Mouse (Mus musculus): ENCODE results near the gene Pnmt.
"Not testable (repeated sequence)": the region's sequence is repeated elsewhere in the genome, so short reads cannot be mapped to it uniquely, and the experiment has no call there.

The Pnmt gene

DNA sequence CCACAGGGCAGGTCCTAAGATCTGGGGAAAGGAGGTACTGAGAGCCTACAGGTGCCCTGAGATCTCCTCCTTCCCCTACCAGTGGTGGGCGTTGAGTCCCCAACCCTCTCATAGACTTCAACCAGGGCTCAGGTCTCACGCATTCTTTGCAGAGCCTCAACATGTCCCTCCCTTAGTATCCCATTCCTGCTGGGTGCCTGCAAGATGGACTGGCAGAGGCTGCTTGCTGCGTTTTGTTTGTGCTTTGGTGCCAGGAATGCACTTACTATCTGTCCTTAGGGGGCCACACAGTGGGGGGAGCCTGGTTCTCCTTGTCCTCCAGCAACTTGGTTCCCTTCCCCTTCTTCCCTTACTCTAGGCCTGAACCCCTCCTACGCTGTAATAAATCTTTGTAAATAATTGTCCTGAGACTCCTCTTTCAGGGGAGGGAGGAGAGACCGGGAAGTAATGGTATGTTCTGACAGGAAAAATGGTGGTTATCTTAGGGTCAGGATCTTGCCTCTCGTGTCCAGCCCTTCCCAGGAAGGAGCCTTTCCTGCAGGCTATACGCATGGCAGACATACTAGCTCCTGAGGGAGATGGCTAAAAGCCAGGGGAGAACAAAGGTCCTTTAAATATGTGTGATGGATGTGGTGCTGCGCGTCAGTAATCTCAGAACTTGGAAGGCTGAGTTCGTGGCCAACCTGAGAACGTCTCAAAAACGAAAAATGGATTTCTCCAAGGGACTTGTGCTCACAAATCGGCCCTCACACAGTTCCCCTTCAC lies 28.7 kb upstream of the Pnmt start:
- no peak for DNase-seq (ENCODE audit: inconsistent ontology term)

DNA sequence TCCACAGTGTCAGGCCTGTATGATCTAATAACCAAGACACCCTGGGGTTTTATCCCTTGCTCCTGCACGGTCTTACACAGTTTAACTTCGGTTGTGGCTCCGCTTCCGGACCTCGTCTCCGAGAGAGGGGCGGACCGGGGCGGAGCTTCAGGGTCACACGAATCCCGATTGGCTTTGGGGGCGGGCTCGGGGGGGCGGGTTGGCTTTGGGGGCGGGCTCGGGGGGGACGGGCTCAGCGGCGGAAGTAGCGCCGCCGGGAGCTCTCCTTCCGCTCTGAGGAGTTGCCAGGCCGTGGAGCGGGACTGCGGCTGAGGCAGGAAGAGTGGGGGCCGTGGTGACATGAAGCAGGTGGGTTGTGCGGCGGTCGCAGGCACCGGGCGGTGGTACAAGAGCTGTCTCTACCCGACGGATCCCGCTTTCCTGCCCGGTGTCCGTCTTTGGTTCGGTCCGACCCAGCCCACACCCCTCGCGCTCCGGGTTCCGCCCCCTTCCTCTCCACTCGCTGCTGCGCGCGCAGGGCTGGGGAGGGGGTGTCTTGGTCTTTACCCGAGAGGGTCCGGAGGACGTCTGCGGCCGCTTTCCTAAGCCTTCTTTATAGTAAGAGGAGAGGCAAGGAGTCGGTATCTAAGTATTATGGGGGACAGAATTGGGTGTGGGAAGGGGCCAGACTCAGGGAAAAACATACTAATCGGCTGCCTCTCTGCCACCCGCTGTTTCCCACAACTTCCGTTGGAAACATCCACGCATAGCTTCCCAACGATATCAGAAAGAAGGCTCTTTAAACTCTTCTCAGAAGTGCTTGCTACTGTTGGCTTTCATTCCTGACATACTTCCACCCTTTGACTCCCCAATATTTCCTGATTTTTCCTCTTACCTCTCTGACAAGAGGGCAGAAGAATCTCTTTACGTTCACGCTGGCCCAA lies 27.8 kb upstream of the Pnmt start, which contains the start of gene Stard3:
Gene Stard3, plus strand, starts transcription at position 208 of the 923 bp plus-strand sequence.
- DNase-seq (ENCODE audit: inconsistent ontology term), result peak; percentile 96

DNA sequence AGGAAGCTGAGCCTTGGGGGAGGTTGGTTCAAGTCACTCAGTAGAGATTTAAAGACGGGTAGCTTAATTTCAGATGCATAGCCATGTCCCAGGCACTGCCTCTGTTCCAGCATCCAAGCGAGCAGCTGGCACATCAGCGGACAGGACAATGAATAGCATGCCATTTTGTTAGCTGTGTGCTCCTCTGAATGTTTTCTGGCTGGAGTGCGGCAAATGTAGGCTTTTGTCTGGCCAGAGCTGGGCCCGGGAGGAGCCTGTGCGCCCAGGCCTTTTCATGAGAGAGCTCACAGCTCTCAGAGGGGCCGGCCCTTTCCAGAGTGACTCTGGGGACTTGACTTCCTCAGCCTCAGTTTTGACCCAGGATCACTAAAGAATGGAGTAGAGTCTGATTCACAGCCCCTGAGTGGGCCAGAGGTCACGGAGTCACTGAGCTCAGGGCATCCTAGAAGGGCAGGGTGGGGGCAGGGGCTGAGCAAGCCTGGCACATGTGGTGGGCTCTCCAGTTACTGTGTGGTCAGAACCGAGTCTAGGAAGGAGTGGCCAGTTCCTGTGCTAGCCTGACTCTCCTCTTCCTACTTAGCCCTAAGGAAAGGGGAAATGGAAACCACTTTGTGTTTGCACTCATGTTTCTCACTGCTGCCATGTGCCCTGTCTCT lies 25.3 kb upstream of the Pnmt start:
- DNase-seq (ENCODE audit: inconsistent ontology term), result no peak

DNA sequence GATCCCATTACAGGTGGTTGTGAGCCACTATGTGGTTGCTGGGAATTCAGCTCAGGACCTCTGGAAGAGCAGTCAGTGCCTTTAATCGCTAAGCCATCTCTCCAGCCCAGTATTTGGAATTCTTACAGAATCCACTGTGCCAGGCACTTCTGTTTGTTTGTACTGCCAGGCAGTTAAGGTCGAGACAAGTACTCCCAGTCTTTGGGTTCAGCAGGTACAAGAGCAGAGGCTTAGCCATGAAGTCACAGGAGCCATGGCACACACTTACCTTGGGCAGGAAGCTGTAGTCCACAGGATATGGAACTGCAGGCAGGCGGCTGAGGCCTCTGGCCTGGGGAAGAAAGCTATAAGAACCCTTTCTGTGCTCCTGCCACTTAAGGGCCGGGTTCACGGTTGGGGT lies 22.4 kb upstream of the Pnmt start:
- DNase-seq (ENCODE audit: inconsistent ontology term), result no peak

DNA sequence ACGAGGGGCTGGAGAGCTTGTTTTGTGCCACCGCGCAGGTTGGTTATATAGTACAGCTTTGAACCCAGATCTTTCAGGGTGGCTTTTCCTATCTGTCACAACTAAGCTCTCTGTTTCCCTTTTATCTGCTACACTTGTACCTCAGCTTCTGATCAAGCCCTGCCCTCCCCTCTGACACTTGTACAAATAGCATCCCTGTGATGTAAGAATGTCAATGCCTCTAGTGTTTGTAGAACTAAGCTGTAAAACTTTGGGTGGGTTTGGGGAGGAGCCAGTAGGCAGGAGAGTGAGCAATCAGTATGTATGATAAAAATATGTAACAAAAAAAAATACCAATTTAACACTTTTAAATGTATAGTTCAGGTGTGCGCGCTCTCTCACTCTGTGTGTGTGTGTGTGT lies 21.8 kb upstream of the Pnmt start:
- no peak for DNase-seq (ENCODE audit: inconsistent ontology term)

DNA sequence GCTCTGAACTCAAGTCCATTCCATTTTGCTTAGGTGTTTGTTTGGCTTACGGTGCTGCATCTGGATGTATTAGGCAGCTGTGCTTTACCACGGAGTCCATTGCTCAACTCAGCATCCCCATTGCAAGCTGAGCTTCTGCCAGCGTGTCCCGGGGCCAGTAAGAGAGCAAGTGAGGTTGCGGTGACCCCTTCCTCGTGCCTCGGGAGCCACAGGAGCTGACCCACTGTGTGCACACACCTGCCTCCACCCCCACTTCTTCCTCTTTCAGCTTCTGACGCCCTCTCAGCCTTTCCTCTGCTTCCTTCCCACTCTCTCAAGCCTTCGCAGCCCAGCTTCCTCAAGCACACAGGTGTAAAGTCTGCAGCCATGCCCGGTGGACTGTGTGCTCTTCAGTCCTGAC lies 20.0 kb upstream of the Pnmt start:
- no peak for DNase-seq (ENCODE audit: inconsistent ontology term)

DNA sequence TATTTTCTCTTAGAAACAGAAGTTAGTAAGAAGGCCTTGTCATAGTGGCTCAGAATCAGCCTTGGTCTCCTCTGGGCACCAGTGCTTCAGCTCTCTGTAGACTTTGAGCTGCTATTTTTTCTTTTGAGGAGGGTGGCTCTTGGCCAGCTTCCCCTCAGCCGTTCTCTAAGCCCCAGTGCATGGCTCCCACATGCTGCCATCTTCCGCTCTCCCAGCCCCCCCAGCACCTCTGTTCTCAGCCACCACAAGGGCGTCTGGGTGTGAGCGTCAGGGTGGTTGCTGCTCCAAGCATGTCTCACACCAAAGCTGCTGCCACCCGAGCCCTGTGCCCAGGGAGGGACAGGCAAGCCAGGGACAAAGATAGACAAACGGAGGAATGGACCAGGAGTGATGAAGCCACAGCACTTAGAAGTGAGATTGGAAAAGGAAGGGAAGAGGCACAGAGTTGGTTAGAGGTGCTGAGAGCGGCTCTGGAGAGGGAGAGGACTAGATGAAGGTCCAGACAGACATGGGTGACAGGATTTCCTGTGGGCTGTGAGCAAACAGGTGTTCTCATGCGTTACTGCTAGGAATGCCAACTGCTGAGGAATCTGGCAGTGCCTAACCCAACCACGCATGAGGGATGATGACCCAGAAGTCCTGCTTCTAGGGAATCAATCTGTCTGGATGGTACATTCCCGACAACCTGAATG lies 18.9 kb upstream of the Pnmt start:
- DNase-seq (ENCODE audit: inconsistent ontology term), result no peak

DNA sequence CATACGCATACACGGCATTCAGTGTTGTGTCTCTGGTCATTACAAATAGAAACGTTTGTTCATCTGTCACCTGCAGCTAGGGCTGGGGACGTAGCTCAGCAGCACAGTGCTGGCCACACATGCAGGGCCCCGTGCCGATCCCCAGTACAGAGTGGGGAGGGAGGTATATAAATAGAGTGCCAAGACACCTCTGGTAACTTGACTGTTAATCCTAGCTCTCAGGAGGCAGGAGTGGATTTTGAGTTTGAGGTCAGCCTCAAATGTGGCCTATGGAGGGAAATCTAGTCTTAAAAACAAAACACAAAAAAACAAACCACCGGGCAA lies 18.4 kb upstream of the Pnmt start:
- DNase-seq (ENCODE audit: inconsistent ontology term), result no peak

DNA sequence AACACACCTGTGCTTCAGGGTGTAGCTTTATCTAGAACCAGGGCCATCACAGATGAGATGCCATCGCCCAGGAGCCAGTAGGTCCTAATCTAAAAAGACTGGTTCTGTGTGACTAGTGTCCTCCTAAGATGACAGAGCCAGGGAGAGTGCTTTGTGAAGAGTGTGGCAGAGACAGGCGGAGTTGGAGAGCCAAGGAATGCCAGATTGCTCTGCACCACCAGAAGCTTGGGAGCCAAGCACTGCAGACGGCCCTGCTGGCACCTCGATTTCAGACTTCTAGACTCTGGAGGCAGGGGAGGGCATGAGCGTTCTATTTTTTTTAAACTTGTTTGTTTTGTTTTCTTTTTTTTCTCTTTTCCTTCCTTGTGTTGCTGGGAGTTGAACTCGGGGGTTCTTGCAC lies 16.9 kb upstream of the Pnmt start:
- DNase-seq (ENCODE audit: inconsistent ontology term), result no peak

DNA sequence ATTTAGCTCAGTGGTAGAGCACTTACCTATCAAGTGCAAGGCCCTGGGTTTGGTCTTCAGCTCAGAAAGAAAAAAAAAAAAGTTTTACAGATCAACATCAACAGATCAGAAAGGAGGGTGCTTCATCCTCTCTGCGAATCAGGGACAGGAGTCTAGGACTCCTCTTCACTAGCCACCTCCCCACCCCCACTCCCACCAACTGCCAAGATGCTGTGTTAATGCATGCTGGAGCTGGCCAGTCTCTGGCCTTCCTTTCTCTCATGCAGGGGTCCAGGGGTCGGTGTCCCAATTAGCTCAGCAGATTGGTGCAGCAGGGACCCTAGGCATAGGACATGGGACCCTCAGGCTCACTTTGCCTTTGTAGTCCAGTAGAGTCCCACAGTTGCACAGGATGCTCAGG lies 15.7 kb upstream of the Pnmt start:
- no peak for DNase-seq (ENCODE audit: inconsistent ontology term)

DNA sequence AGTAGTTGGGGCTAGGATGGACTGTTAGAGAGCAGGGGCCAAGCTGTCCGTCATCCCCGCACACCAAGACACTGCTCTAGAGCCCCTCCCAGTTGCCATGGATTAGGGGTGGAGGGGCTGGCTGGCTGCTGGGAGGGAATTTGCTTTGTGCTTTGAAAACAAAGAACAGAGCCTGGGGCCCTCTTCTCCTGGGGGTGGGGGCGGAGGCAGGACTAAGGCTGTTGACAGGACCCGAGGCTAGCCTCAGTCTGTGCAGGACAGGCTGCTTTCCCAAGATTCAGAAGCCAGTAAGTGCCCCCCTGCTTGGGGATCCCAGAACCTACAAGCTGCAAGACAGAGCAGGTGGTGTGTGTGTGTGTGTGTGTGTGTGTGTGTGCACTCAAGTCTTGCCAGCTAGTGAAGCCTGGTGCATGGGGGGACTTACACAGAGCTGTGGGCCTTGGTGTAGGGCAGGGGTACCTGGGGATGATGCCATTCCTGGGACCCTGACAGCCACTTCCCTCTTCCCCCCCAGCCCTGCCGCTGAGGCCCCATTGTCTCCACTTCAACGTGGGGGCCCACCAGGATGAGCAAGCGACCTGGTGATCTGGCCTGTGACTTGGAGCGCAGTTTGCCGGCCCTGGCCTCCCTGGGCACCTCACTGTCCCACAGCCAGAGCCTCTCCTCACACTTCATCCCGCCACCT lies 14.6 kb upstream of the Pnmt start:
- no peak for DNase-seq (ENCODE audit: inconsistent ontology term)

DNA sequence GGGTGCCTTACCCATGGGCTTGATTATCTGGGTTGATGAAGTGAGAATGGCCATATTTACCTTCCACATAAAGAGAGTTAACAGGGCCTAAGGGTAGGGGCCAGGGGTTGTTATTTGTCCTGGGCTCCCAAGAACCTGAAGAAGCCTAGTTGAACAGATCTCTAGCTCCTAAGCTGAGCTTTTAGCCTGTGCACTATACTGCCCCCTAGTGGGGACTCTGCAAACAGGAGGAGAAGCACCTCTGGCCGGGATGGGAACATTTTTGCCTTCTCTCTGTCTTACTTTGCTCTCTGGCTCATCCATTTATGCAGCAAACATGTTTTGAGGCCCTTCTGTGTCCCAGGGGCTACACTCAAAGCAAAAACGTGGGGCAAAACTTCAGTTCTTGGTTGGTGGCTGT lies 13.8 kb upstream of the Pnmt start:
- DNase-seq (ENCODE audit: inconsistent ontology term), result no peak

DNA sequence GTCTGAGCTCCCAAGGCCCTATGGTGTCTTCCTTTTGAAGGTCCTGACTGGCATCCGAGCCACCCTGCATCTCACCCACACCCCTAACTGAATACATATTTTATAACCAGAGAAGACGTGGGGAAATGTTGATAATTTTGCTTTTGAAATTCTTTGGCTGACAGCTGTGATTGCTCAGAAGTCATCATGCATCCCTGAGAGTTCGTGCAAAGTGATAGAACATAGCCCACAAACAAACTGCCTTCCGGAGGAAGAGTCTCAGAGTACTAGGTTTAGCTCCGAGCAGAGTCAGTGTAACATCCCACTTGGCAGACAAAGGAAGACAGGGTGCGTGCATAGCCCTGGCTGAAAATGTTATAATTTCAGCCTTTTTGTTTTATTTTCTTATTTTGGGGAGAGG lies 13.0 kb upstream of the Pnmt start:
- DNase-seq (ENCODE audit: inconsistent ontology term), result no peak

DNA sequence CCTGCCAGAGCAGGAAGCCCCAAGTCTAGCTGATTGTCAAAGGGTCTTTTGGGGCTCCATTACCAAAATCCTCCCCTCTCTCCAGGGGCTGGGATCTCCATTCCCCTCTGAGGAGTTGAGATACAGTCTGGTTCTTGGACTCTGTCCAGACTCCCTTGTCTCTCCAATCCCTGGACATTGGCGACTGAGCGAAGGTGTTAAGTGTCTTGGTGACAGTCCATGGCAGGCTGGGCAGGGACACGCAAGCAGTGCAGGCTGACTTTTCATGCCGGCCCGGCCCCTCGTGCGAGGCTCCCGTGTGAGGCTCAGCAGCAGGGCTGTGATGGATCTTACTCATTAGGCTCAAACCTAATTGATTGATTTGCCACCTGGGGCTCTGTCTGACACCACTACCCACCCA lies 12.0 kb upstream of the Pnmt start:
- no peak for DNase-seq (ENCODE audit: inconsistent ontology term)

DNA sequence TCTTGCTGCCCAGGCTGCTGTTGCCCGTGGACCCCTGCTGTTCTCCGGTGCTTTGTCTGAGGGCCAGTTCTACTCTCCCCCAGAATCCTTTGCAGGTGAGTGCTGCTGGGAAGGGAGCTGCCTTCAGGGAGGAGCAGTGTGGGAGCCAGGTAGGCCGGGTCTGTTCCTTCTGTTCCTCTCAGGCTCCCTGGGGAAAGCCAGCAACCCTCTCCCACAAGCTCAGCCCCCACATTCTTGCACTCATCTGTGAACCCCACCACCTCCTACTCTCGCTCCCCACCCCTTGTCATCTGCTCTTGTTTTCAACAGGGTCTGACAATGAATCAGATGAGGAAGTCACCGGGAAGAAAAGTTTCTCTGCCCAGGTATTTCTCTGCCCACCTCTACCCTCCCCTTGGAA lies 9.5 kb upstream of the Pnmt start:
- DNase-seq (ENCODE audit: inconsistent ontology term), result no peak

DNA sequence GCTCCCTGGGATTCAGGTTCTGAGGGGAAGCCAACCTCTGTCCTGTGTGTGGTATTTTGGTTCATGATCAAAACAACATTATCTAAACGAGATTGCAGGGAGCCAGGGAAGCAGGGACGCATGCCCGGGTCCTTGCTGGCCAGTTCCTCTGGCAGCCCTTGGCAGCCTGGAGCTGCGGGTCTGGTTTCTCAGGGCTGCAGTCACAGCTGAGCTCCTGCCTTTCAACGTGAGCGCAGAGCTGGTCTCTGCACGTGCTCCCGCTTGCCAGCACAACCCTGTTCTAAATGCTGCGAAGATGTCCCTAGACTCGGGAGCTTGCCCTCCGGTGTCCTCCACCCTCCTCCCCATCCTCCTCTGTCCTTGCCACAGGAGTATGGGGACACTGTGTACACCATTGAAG lies 8.5 kb upstream of the Pnmt start:
- no peak for DNase-seq (ENCODE audit: inconsistent ontology term)

DNA sequence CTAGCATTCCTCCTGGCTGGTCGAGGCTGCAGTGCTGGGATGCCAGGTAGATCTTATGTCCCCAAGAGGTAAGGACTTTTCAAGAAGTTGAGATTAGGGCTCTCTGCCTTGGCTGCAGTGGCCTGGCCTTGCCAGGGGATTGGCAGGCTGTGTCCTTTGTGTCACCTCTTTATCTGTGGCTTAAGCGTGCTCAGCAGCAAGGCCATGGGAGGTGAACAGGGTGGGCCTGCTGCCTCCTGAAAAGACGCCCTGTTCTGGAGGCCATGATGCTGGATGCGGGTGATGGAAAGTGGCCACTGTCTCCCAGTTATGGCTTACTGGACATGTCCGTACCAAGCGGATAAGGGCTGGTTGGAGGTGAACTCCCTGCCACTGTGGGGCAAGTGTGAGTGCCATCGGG lies 6.9 kb upstream of the Pnmt start:
- no peak for DNase-seq (ENCODE audit: inconsistent ontology term)

DNA sequence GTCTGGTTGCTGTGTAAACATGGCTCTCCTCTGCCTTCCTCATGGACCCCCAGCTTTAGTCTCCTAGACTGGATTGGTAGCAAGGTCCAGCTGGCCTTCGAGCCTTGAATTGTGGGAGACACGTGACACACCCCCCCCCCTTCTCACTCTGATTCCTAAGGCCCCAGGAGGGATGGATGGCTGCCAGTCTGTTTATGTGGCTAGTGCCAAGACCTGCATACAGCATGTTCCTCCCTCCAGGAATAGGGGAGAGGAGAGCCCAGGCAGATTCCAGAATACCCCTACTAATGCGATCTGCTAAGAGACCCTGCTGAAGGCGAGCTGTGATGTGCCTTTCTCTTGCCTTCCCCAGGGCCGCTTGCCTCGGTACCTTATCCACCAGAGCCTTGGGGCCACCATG lies 6.1 kb upstream of the Pnmt start:
- no peak for DNase-seq (ENCODE audit: inconsistent ontology term)

DNA sequence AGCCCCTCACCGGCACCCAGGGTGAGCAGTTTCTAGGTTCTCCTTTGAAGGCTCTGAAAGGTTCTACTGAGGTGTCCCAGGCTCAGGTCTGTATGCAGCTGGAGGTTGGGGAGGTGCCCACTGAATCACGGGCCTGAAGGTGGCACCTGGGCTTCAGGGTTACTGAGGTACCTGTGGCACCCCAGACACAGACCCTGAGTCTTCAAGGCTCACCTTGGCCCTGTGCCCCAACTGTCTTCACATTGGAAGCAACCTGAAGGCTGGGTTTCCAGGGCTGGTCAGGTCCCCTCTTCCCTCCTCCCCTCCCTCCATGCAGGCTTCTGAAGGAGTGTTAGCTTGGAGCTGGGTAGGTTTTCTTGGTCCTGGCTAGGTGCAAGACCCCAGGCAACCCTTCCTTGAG lies 4.6 kb upstream of the Pnmt start:
- no peak for DNase-seq (ENCODE audit: inconsistent ontology term)

DNA sequence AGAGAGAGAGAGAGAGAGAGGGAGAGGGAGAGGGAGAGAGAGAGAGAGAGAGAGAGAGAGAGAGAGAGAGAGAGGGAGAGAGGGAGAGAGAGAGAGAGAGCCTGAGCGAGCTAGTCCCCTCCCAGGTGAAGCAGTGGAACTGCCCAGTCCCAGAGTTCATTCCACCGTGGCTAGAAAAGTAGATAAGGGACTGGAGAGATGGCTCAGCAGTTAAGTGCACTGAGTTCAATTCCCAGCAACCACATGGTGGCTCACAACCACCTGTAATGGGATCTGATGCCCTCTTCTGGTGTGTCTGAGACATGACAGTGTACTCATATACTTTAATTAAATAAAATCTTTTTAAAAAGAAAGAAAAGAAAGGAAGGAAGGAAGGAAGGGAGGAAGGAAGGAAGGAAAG lies 3.8 kb upstream of the Pnmt start:
- not testable (repeated sequence) for DNase-seq (ENCODE audit: inconsistent ontology term)

DNA sequence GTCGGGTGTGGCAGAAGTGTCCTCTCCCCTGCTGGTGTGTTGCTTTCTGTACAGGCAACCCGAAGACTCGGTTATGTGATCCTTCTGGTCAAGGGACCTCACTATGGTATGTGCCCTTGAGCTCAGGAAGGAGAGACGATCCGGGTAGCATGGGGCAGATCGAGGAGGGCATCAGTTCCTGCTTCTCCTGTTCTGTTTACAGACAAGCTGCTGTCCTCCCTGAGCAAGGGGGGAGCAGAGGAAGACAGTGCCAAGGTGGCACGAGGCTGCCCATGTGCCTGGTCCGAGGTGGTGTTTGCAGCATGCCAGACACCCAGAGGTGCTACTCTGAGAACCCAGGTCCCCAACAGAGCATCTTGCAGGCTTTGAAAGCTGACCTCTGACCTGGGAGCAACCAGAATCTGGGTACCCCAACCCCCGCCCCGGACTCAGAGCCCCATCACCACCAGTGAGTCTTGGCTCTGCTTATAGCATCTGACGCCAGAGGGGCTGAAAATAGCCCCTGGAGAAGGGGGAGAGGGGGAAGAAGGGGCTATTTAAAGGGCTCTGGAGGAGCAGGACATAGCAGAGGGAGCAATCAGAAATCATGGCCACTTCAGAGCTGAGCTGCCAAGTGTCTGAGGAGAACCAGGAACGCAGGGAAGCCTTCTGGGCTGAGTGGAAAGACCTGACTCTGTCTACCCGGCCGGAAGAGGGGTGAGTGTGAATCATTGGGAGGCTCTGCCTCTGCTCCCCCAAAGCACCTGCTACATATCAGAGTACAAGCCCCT lies 2.8 kb upstream of the Pnmt start, which contains the start of gene Tcap:
Gene Tcap, plus strand, starts transcription at position 551 of the 770 bp plus-strand sequence.
- DNase-seq (ENCODE audit: inconsistent ontology term), result no peak

Data from Muller cell, postnatal 12 days (primary cell).